Comparison of ENCODE assay signal across 15 mouse cellular contexts in the genomic region with DNA sequence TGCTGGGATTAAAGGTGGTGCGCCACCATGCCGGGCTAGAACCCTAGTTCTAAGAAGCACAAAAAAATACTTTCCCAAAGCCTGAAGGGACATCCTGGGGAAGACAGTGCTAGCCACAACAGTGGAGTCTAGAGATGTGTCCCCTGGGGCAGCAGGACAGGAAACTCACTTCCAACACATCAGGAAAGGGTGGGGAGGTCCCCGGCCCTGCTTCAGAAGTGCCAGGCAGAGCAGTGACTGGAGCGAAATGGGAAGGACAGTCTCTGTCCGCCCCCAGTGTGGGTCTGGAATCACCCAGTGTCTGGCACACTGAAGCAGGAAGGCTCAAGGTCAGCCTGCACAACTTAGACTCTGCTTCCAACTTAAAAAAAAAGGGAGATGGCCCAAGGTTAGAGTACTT. TPM values are rescaled to one million over a fixed set of nuclear protein-coding genes. Genes with fewer than 3 reads are reported as not detected.
A peak's percentile ranks its signal among the peaks of the same experiment; 100 is the strongest.
DNase-seq lines count a peak whose midpoint lies in the region; ATAC-seq and TF ChIP-seq lines count a peak whose summit lies in the region.
"Had no signal": no experiment of that assay in that cellular context is flagged by ENCODE, and none has a peak within 500 bp of the region (broad histone marks: within the 10 kb centered on the region; RNA-seq: fewer than 3 reads in every experiment).

No protein-coding gene starts in this region.

- no peak overlapping the region for H3ac ChIP-seq in myocyte (ENCODE audit: control insufficient read depth, insufficient read length)

- TF ChIP-seq CTCF in gastrocnemius, adult 2 months (IDR thresholded peaks at IDR 0.05): no peak

- H3K27ac ChIP-seq in gastrocnemius, adult 2 months: peak overlapping the region; percentile 88
- H3K27ac ChIP-seq in midbrain, embryonic 12.5 days (replicated peaks): no peak overlapping the region
- no peak overlapping the region for H3K27ac ChIP-seq in midbrain, embryonic 15.5 days
- peak overlapping the region; percentile 23; the same call in 1 of the 2 replicates for H3K27ac ChIP-seq in heart, embryonic 16.5 days (ENCODE audit: low read length)
- H3K27ac ChIP-seq: hindbrain, embryonic 15.5 days; neural tube, embryonic 13.5 days had no signal

- no peak for ATAC-seq in midbrain, embryonic 12.5 days (ENCODE audit: low FRiP score, low read depth)
- no peak for ATAC-seq in midbrain, embryonic 15.5 days (replicated peaks)
- no peak for ATAC-seq in heart, embryonic 16.5 days (replicated peaks; ENCODE audit: extremely low read depth, insufficient read depth, low FRiP score)

- H3K9ac ChIP-seq in midbrain, embryonic 12.5 days (replicated peaks): 0 out of 2 replicates have a peak overlapping the region, but pooled peaks have one; percentile 11
- H3K9ac ChIP-seq in midbrain, embryonic 15.5 days: no peak overlapping the region
- no peak overlapping the region for H3K9ac ChIP-seq in heart, embryonic 16.5 days (ENCODE audit: low read length)
- H3K9ac ChIP-seq: embryonic facial prominence, embryonic 13.5 days; hindbrain, embryonic 15.5 days had no signal

- H3K9me3 ChIP-seq in midbrain, embryonic 12.5 days: no peaks in the 10 kb centered on the region
- H3K9me3 ChIP-seq in midbrain, embryonic 15.5 days: no peaks in the 10 kb centered on the region
- H3K9me3 ChIP-seq in heart, embryonic 16.5 days (replicated peaks; ENCODE audit: control insufficient read depth, low read length): no peaks in the 10 kb centered on the region
- H3K9me3 ChIP-seq: embryonic facial prominence, embryonic 13.5 days; G1E; hindbrain, embryonic 15.5 days; neural tube, embryonic 13.5 days had no signal

- WGBS in midbrain, embryonic 12.5 days: 90% methylated on average over 5 of the region's 5 CpGs
- 91% methylated on average over 5 of the region's 5 CpGs for WGBS in midbrain, embryonic 15.5 days
- WGBS in heart, embryonic 16.5 days: 70% methylated on average over 5 of the region's 5 CpGs

- H3K4me2 ChIP-seq in midbrain, embryonic 12.5 days (replicated peaks): no peak overlapping the region
- H3K4me2 ChIP-seq in midbrain, embryonic 15.5 days: no peak overlapping the region
- H3K4me2 ChIP-seq in heart, embryonic 16.5 days (ENCODE audit: low read depth, low read length): no peak overlapping the region
- peak overlapping the region; percentile 79 for H3K4me2 ChIP-seq in myocyte (ENCODE audit: low read depth)
- H3K4me2 ChIP-seq: embryonic facial prominence, embryonic 13.5 days; hindbrain, embryonic 15.5 days; neural tube, embryonic 13.5 days had no signal

- H3K27me3 ChIP-seq in midbrain, embryonic 12.5 days: no peaks in the 10 kb centered on the region
- H3K27me3 ChIP-seq in midbrain, embryonic 15.5 days (replicated peaks): no peaks in the 10 kb centered on the region
- H3K27me3 ChIP-seq in heart, embryonic 16.5 days (ENCODE audit: control insufficient read depth, insufficient read depth, low read length): no peaks in the 10 kb centered on the region
- no peaks in the 10 kb centered on the region for H3K27me3 ChIP-seq in myocyte (ENCODE audit: control insufficient read depth, insufficient read depth, insufficient read length)
- H3K27me3 ChIP-seq: embryonic facial prominence, embryonic 13.5 days; hindbrain, embryonic 15.5 days; neural tube, embryonic 13.5 days had no signal

- H3K4me1 ChIP-seq in midbrain, embryonic 12.5 days: no peaks in the 10 kb centered on the region
- H3K4me1 ChIP-seq in midbrain, embryonic 15.5 days: no peaks in the 10 kb centered on the region
- H3K4me1 ChIP-seq in heart, embryonic 16.5 days (ENCODE audit: control insufficient read depth, insufficient read depth, low read length): peaks cover 46% of the 10 kb centered on the region
- H3K4me1 ChIP-seq: hindbrain, embryonic 15.5 days; neural tube, embryonic 13.5 days had no signal

- H3K36me3 ChIP-seq in midbrain, embryonic 12.5 days: peaks cover 58% of the 10 kb centered on the region
- no peaks in the 10 kb centered on the region for H3K36me3 ChIP-seq in midbrain, embryonic 15.5 days (replicated peaks)
- H3K36me3 ChIP-seq in heart, embryonic 16.5 days (ENCODE audit: control insufficient read depth, insufficient read depth): peaks cover 18% of the 10 kb centered on the region
- H3K36me3 ChIP-seq in myocyte (ENCODE audit: control insufficient read depth, insufficient read depth): no peaks in the 10 kb centered on the region

- intact Hi-C loops in gastrocnemius, adult 2 months (cut with DNase I): no loop called here

- TF ChIP-seq POLR2A in myocyte (IDR thresholded peaks at IDR 0.05; ENCODE audit: insufficient read length, low read depth): no peak

- H3K79me2 ChIP-seq in myocyte (ENCODE audit: control insufficient read depth, insufficient read depth): peaks cover 39% of the 10 kb centered on the region

- peak; percentile 47 for DNase-seq in gastrocnemius, adult 2 months
- DNase-seq in gastrocnemius, adult 8-10 months (ENCODE audit: low spot score in 2 of 2): no peak
- no peak for DNase-seq in embryo, embryonic 11 days
- DNase-seq in cerebellum, postnatal 4 days (ENCODE audit: low spot score in 2 of 2): no peak
- DNase-seq: B cell, adult 2 months; spleen, adult 18-20 months had no signal

- H3K4me3 ChIP-seq in gastrocnemius, adult 2 months: peak overlapping the region; percentile 17; the same call in 1 of the 2 replicates
- H3K4me3 ChIP-seq in midbrain, embryonic 12.5 days: no peak overlapping the region
- H3K4me3 ChIP-seq in midbrain, embryonic 15.5 days: no peak overlapping the region
- H3K4me3 ChIP-seq in heart, embryonic 16.5 days (ENCODE audit: low read length): no peak overlapping the region
- no peak overlapping the region for H3K4me3 ChIP-seq in myocyte
- H3K4me3 ChIP-seq: embryonic facial prominence, embryonic 13.5 days; hindbrain, embryonic 15.5 days; neural tube, embryonic 13.5 days had no signal

TF ChIP-seq in myocyte, 11 proteins besides CTCF, POLR2A, EP300 and RAD21:
- TF ChIP-seq E2F4 (IDR thresholded peaks at IDR 0.05; ENCODE audit: insufficient read depth) (no peak), REST (IDR thresholded peaks at IDR 0.05; ENCODE audit: insufficient read depth, insufficient read length) (no peak), SRF (IDR thresholded peaks at IDR 0.05; ENCODE audit: control insufficient read depth, insufficient read length, low read depth) (no peak), POLR2AphosphoS2 (IDR thresholded peaks at IDR 0.05; ENCODE audit: insufficient read length, low read depth) (no peak), MAX (IDR thresholded peaks at IDR 0.05; ENCODE audit: low read depth) (no peak), MYOD1 (IDR thresholded peaks at IDR 0.05; ENCODE audit: control insufficient read depth in 1 of 3, insufficient read length in 2 of 3, low read depth in 2 of 3) (no peak), USF1 (IDR thresholded peaks at IDR 0.05; ENCODE audit: low read depth) (no peak), TCF12 (IDR thresholded peaks at IDR 0.05; ENCODE audit: insufficient read depth, poor library complexity, severe bottlenecking) (no peak), TCF3 (IDR thresholded peaks at IDR 0.05; ENCODE audit: insufficient read length, low read depth) (no peak), MYOG (IDR thresholded peaks at IDR 0.05; ENCODE audit: control insufficient read depth in 1 of 3, insufficient read depth in 1 of 3, insufficient read length in 2 of 3, low read depth in 2 of 3) (no peak), CEBPB (IDR thresholded peaks at IDR 0.05; ENCODE audit: insufficient read depth, poor library complexity, severe bottlenecking) (no peak)

RNA-seq across cellular contexts. Expression of gene Tjap1, which starts 10.2 kb away (rescaled TPM):
- 10 to 100 TPM; 37.2 to 43.8 TPM for total RNA-seq in gastrocnemius, adult 2 months (2021)
- total RNA-seq in gastrocnemius, adult 8-10 months (2022): 10 to 100 TPM; 35.8 to 40.7 (median 37.8) TPM
- 58.0 and 58.8 TPM in 2 replicates for polyA plus RNA-seq in midbrain, embryonic 12.5 days (2016; fragmentation: Nextera tagmentation; extraction: Ambion mirVana)
- 29.4 and 31.4 TPM in 2 replicates for polyA plus RNA-seq in midbrain, embryonic 15.5 days (2015; fragmentation: Nextera tagmentation; extraction: Ambion mirVana)
- 42.5 and 45.3 TPM in 2 replicates for polyA plus RNA-seq in heart, embryonic 16.5 days (2015; fragmentation: Nextera tagmentation; extraction: Ambion mirVana)
- 50.9 TPM for polyA plus RNA-seq in myocyte (2012; fragmentation: generic; extraction: Trizol)

RNA-seq across cellular contexts. Expression of gene Lrrc73, which starts 19.3 kb away (rescaled TPM):
- total RNA-seq in gastrocnemius, adult 2 months (2021): under 1 TPM in 1 of 2 experiments, not detected in 1; 0.14 TPM
- not detected for total RNA-seq in gastrocnemius, adult 8-10 months (2022)
- 3.3 and 4.2 TPM in 2 replicates for polyA plus RNA-seq in midbrain, embryonic 12.5 days (2016; fragmentation: Nextera tagmentation; extraction: Ambion mirVana)
- 14.7 and 16.6 TPM in 2 replicates for polyA plus RNA-seq in midbrain, embryonic 15.5 days (2015; fragmentation: Nextera tagmentation; extraction: Ambion mirVana)
- polyA plus RNA-seq in heart, embryonic 16.5 days (2015; fragmentation: Nextera tagmentation; extraction: Ambion mirVana): 0.64 and 0.68 TPM in 2 replicates
- 2.0 TPM for polyA plus RNA-seq in myocyte (2012; fragmentation: generic; extraction: Trizol)
- total RNA-seq: liver, adult 2 months had no signal

RNA-seq across cellular contexts. Expression of gene Dlk2, which starts 24.5 kb away (rescaled TPM):
- total RNA-seq in gastrocnemius, adult 2 months (2021): not detected
- under 1 TPM in 1 of 4 experiments, not detected in 3; 0.19 TPM for total RNA-seq in gastrocnemius, adult 8-10 months (2022)
- polyA plus RNA-seq in midbrain, embryonic 12.5 days (2016; fragmentation: Nextera tagmentation; extraction: Ambion mirVana): 1.9 and 3.3 TPM in 2 replicates
- polyA plus RNA-seq in midbrain, embryonic 15.5 days (2015; fragmentation: Nextera tagmentation; extraction: Ambion mirVana): 22.5 and 23.7 TPM in 2 replicates
- polyA plus RNA-seq in heart, embryonic 16.5 days (2015; fragmentation: Nextera tagmentation; extraction: Ambion mirVana): 1.3 and 1.4 TPM in 2 replicates
- polyA plus RNA-seq in myocyte (2012; fragmentation: generic; extraction: Trizol): 1.8 TPM
- total RNA-seq: liver, adult 2 months had no signal
- polyA plus RNA-seq: G1E; liver, adult 2 months had no signal

RNA-seq across cellular contexts. Expression of gene Yipf3, which starts 24.8 kb away (rescaled TPM):
- 10 to 100 TPM; 55.8 to 59.5 TPM for total RNA-seq in gastrocnemius, adult 2 months (2021)
- total RNA-seq in gastrocnemius, adult 8-10 months (2022): 10 to 100 TPM; 56.2 to 75.3 (median 61.7) TPM
- 65.8 and 70.3 TPM in 2 replicates for polyA plus RNA-seq in midbrain, embryonic 12.5 days (2016; fragmentation: Nextera tagmentation; extraction: Ambion mirVana)
- polyA plus RNA-seq in midbrain, embryonic 15.5 days (2015; fragmentation: Nextera tagmentation; extraction: Ambion mirVana): 95.2 and 107 TPM in 2 replicates
- polyA plus RNA-seq in heart, embryonic 16.5 days (2015; fragmentation: Nextera tagmentation; extraction: Ambion mirVana): 78.4 and 89.3 TPM in 2 replicates
- polyA plus RNA-seq in myocyte (2012; fragmentation: generic; extraction: Trizol): 112 TPM

RNA-seq across cellular contexts. Expression of gene Polr1c, which starts 24.8 kb away (rescaled TPM):
- total RNA-seq in gastrocnemius, adult 2 months (2021): 10 to 100 TPM; 13.7 to 14.5 TPM
- 10 to 100 TPM; 12.9 to 20.4 (median 16.6) TPM for total RNA-seq in gastrocnemius, adult 8-10 months (2022)
- polyA plus RNA-seq in midbrain, embryonic 12.5 days (2016; fragmentation: Nextera tagmentation; extraction: Ambion mirVana): 88.5 and 96.6 TPM in 2 replicates
- polyA plus RNA-seq in midbrain, embryonic 15.5 days (2015; fragmentation: Nextera tagmentation; extraction: Ambion mirVana): 71.6 and 78.4 TPM in 2 replicates
- polyA plus RNA-seq in heart, embryonic 16.5 days (2015; fragmentation: Nextera tagmentation; extraction: Ambion mirVana): 46.3 and 47.8 TPM in 2 replicates
- 105 TPM for polyA plus RNA-seq in myocyte (2012; fragmentation: generic; extraction: Trizol)

Comparison
In these comparisons a context has a peak if more than half of its experiments do, and no peak if none do; other contexts are left out.
1. H3K27ac ChIP-seq: peak in gastrocnemius, adult 2 months (single experiment) and heart, embryonic 16.5 days (single experiment); none in midbrain, embryonic 12.5 days (single experiment) and midbrain, embryonic 15.5 days (single experiment).